Mouse (Mus musculus) limb, embryonic 14.5 days (tissue): ENCODE data around the gene Rps21. TPM values are rescaled to one million over a fixed set of nuclear protein-coding genes. Genes with fewer than 3 reads are reported as not detected.

Source experiments
- ATAC-seq: fragments of 200-750 bp; cut with Nextera tagmentation; 2 replicates; pipeline ENCODE4 v1.8.0; 2017; ENCODE audit warnings: low read depth, moderate number of reproducible peaks, moderate TSS enrichment; ENCODE audit not compliant: low FRiP score
- DNase-seq: peaks from one replicate; pipeline ENCODE4 v3.0.0-alpha.2; 2015; ENCODE audit warnings: low spot score
- H3K27ac ChIP-seq: fragments of 300-500 bp; sonication (generic); replicated peaks from 2 replicates; pipeline ENCODE4 v1.5.1; 2014; ENCODE audit warnings: low read depth, mild to moderate bottlenecking, low read length, moderate library complexity, mixed read lengths
- H3K27me3 ChIP-seq: fragments of 300-500 bp; sonication (generic); 2 replicates; pipeline ENCODE4 v1.6.1; 2014; ENCODE audit warnings: low read length, mixed read lengths; ENCODE audit not compliant: control insufficient read depth, insufficient read depth
- H3K36me3 ChIP-seq: fragments of 300-500 bp; sonication (generic); 2 replicates; pipeline ENCODE4 v1.6.1; 2014; ENCODE audit warnings: mild to moderate bottlenecking, low read length, moderate library complexity, mixed read lengths; ENCODE audit not compliant: control insufficient read depth, insufficient read depth
- H3K4me1 ChIP-seq: fragments of 300-500 bp; sonication (generic); 2 replicates; pipeline ENCODE4 v1.6.1; 2014; ENCODE audit warnings: antibody characterized with exemption, low read length, mixed read lengths; ENCODE audit not compliant: control insufficient read depth, insufficient read depth
- H3K4me2 ChIP-seq: fragments of 300-500 bp; sonication (generic); replicated peaks from 2 replicates; pipeline ENCODE4 v1.6.1; 2014; ENCODE audit warnings: low read depth, mild to moderate bottlenecking, low read length, moderate library complexity; ENCODE audit not compliant: severe bottlenecking
- H3K4me3 ChIP-seq: fragments of 300-500 bp; sonication (generic); replicated peaks from 2 replicates; pipeline ENCODE4 v1.5.1; 2014; ENCODE audit warnings: low read length
- H3K9ac ChIP-seq: fragments of 300-500 bp; sonication (generic); 2 replicates; pipeline ENCODE4 v1.6.1; 2014; ENCODE audit warnings: mild to moderate bottlenecking, low read depth, low read length, moderate library complexity; ENCODE audit not compliant: severe bottlenecking
- H3K9me3 ChIP-seq: fragments of 300-500 bp; sonication (generic); 2 replicates; pipeline ENCODE4 v1.6.1; 2016; ENCODE audit warnings: low read length; ENCODE audit not compliant: control insufficient read depth
- POLR2A ChIP-seq: fragments of 200-500 bp; IDR thresholded peaks from 2 replicates; pipeline ENCODE4 v1.8.0; 2012; ENCODE audit warnings: inconsistent platforms, mild to moderate bottlenecking, moderate library complexity, borderline replicate concordance; ENCODE audit not compliant: insufficient read depth, insufficient read length; ENCODE audit errors: extremely low read depth
- WGBS: fragments of 180-500 bp; shearing (Covaris S2); extraction: QIAGEN DNeasy Blood & Tissue Kit; methylation state at CpG from one replicate; pipeline ENCODE4 v1.1.7; 2014; 5-methylcytosine and 5-hydroxymethylcytosine counted together
- microRNA-seq: library from miRNA; unstranded; fragments of <30 nt; microRNA quantifications from one replicate; pipeline ENCODE4, GENCODE M21; 2016
- polyA plus RNA-seq, 2 experiments: library from polyadenylated mRNA; depleted of rRNA in 1 of 2; stranded (reverse) in 1 of 2; unstranded in 1 of 2; fragments of >200 nt; fragmentation: Nextera tagmentation in 1 of 2; extraction: Ambion mirVana in 1 of 2; gene quantifications; 2 replicates each; pipeline versions ENCODE4 v1.2.1 to v1.2.3; 2012 to 2014

Gene Rps21
- polyA plus RNA-seq, 2 experiments = 729 to 4,219 TPM

GRCm38 (mm10) chr2:180304554-180304953 lies 47.4 kb downstream of the Rps21 start:
- H3K9me3 ChIP-seq = 0 out of 2 replicates have a peak, but pooled peaks cover 5% of the 10 kb centered on the region
- ATAC-seq = no peak
- no peaks in the 10 kb centered on the region for H3K4me1 ChIP-seq
- no peak overlapping the region for H3K4me3 ChIP-seq
- no peak overlapping the region for H3K4me2 ChIP-seq
- H3K36me3 ChIP-seq = no peaks in the 10 kb centered on the region
- no peak overlapping the region for H3K9ac ChIP-seq
- H3K27ac ChIP-seq = no peak overlapping the region
- WGBS = 69% methylated on average over 4 of the region's 4 CpGs
- DNase-seq = no peak
- no peaks in the 10 kb centered on the region for H3K27me3 ChIP-seq
- no peak for TF ChIP-seq POLR2A

DNA sequence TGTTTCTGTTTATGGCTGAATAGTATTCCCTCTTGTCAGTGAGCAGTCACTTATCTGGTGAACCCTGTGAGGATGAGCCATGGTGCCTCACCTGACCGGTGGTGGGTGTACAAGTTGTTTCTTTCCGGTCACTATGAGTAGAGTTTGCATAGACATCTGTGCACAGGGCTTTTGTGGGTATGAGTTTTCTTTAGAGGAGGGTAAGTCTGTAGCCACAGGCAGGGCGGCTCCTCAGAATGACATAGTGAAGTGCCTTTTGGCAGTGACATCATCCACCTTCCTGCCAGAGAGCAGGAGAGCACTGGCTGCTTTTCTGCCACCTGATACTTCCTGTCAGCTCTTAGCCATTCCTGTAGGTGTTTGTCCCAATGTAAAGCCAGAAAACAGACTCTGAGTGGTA lies 48.3 kb downstream of the Rps21 start:
- no peak for TF ChIP-seq POLR2A
- 96% methylated on average over 3 of the region's 3 CpGs for WGBS

DNA sequence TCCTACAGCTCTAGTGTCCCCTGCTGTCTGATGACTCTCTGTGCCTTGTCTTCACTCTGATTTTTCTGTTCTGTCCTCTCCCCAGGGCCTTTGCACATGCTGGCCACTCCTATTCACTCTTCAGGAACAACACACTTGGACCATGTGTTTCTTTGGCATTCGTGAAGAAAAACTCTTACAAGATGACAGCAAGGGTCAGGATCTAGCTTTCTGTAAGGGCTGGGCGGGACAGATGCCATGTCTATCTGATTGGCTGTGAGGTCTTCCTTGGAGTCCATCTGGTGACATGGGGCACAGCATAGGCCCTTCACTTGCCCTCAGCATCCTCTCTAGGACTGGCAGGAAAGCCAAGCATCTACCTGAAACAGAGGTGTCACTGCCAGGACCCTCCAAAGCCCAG lies 48.8 kb downstream of the Rps21 start:
- TF ChIP-seq POLR2A = no peak
- H3K4me3 ChIP-seq = no peak overlapping the region
- no peak overlapping the region for H3K27ac ChIP-seq
- H3K9me3 ChIP-seq = 0 out of 2 replicates have a peak, but pooled peaks cover 5% of the 10 kb centered on the region
- ATAC-seq = no peak
- H3K36me3 ChIP-seq = no peaks in the 10 kb centered on the region
- no peak overlapping the region for H3K4me2 ChIP-seq
- no peaks in the 10 kb centered on the region for H3K27me3 ChIP-seq
- no peaks in the 10 kb centered on the region for H3K4me1 ChIP-seq
- no peak overlapping the region for H3K9ac ChIP-seq
- 73% methylated on average over 2 of the region's 2 CpGs for WGBS
- no peak for DNase-seq

More for the DNA sequence above, 48.3 kb downstream of the Rps21 start:
- Histone ChIP-seq H3K27me3 (no peaks in the 10 kb centered on the region), H3K27ac (no peak overlapping the region), H3K9me3 (0 out of 2 replicates have a peak, but pooled peaks cover 5% of the 10 kb centered on the region), H3K4me2 (no peak overlapping the region), H3K4me3 (no peak overlapping the region), H3K36me3 (no peaks in the 10 kb centered on the region), H3K9ac (no peak overlapping the region), H3K4me1 (no peaks in the 10 kb centered on the region)
- no peak for ATAC-seq
- DNase-seq = no peak

GRCm38 (mm10) chr2:180306423-180307168 lies 49.4 kb downstream of the Rps21 start:
- no peak overlapping the region for H3K9ac ChIP-seq

GRCm38 (mm10) chr2:180307680-180308079 lies 50.5 kb downstream of the Rps21 start:
- Histone ChIP-seq H3K27ac (no peak overlapping the region), H3K9ac (no peak overlapping the region), H3K4me3 (no peak overlapping the region), H3K27me3 (no peaks in the 10 kb centered on the region), H3K4me2 (no peak overlapping the region), H3K36me3 (no peaks in the 10 kb centered on the region), H3K9me3 (no peaks in the 10 kb centered on the region), H3K4me1 (no peaks in the 10 kb centered on the region)
- no peak for TF ChIP-seq POLR2A
- DNase-seq = no peak
- 62% methylated on average over 2 of the region's 2 CpGs for WGBS
- ATAC-seq = no peak

More at GRCm38 (mm10) chr2:180306423-180307168, 49.4 kb downstream of the Rps21 start:
- TF ChIP-seq POLR2A = no peak
- no peak overlapping the region for H3K4me2 ChIP-seq
- no peaks in the 10 kb centered on the region for H3K27me3 ChIP-seq
- ATAC-seq (no peak), DNase-seq (no peak)
- no peak overlapping the region for H3K4me3 ChIP-seq
- 75% methylated on average over 8 of the region's 8 CpGs for WGBS
- no peak overlapping the region for H3K27ac ChIP-seq
- H3K9me3 ChIP-seq = 0 out of 2 replicates have a peak, but pooled peaks cover 5% of the 10 kb centered on the region
- H3K4me1 ChIP-seq = no peaks in the 10 kb centered on the region
- H3K36me3 ChIP-seq = no peaks in the 10 kb centered on the region

Small RNA genes within 50 kb of the gene (microRNA-seq; reads per million reads assigned to microRNA genes)
- gene Mir3091 = not detected

Other genes with a start within 250 kb of the Rps21 start
- 69.1 and 75.6 TPM in 2 replicates for gene Lsm14b, start 232.4 kb upstream of the Rps21 start, polyA plus RNA-seq (2012; rRNA removed)
- gene Lsm14b, start 232.4 kb upstream of the Rps21 start, polyA plus RNA-seq (2014; fragmentation: Nextera tagmentation; extraction: Ambion mirVana) = 7.7 and 7.8 TPM in 2 replicates
- 259 and 298 TPM in 2 replicates for gene Psma7, start 214.9 kb upstream of the Rps21 start, polyA plus RNA-seq (2012; rRNA removed)
- 501 and 620 TPM in 2 replicates for gene Psma7, start 214.9 kb upstream of the Rps21 start, polyA plus RNA-seq (2014; fragmentation: Nextera tagmentation; extraction: Ambion mirVana)
- gene Ss18l1, start 214.9 kb upstream of the Rps21 start, polyA plus RNA-seq (2012; rRNA removed) = 9.1 and 11.4 TPM in 2 replicates
- gene Ss18l1, start 214.9 kb upstream of the Rps21 start, polyA plus RNA-seq (2014; fragmentation: Nextera tagmentation; extraction: Ambion mirVana) = 3.5 and 4.9 TPM in 2 replicates
- gene Mtg2, start 186.8 kb upstream of the Rps21 start, polyA plus RNA-seq (2012; rRNA removed) = 28.5 and 29.8 TPM in 2 replicates
- gene Mtg2, start 186.8 kb upstream of the Rps21 start, polyA plus RNA-seq (2014; fragmentation: Nextera tagmentation; extraction: Ambion mirVana) = 22.1 and 24.3 TPM in 2 replicates
- 0.04 and 0.10 TPM in 2 replicates for gene Hrh3, start 152.9 kb upstream of the Rps21 start, polyA plus RNA-seq (2012; rRNA removed)
- gene Hrh3, start 152.9 kb upstream of the Rps21 start, polyA plus RNA-seq (2014; fragmentation: Nextera tagmentation; extraction: Ambion mirVana) = 0.17 TPM in 1 of 2 replicates, not detected in the other
- gene Osbpl2, start 138.1 kb upstream of the Rps21 start, polyA plus RNA-seq (2012; rRNA removed) = 23.2 and 28.6 TPM in 2 replicates
- gene Osbpl2, start 138.1 kb upstream of the Rps21 start, polyA plus RNA-seq (2014; fragmentation: Nextera tagmentation; extraction: Ambion mirVana) = 42.2 and 42.7 TPM in 2 replicates
- 115 and 147 TPM in 2 replicates for gene Adrm1, start 85.9 kb upstream of the Rps21 start, polyA plus RNA-seq (2012; rRNA removed)
- gene Adrm1, start 85.9 kb upstream of the Rps21 start, polyA plus RNA-seq (2014; fragmentation: Nextera tagmentation; extraction: Ambion mirVana) = 135 and 147 TPM in 2 replicates
- gene Lama5, start 31.5 kb upstream of the Rps21 start, polyA plus RNA-seq (2012; rRNA removed) = 47.3 and 56.7 TPM in 2 replicates
- 30.4 and 31.2 TPM in 2 replicates for gene Lama5, start 31.5 kb upstream of the Rps21 start, polyA plus RNA-seq (2014; fragmentation: Nextera tagmentation; extraction: Ambion mirVana)
- gene Cables2, start 16.1 kb downstream of the Rps21 start, polyA plus RNA-seq (2012; rRNA removed) = 37.7 and 45.8 TPM in 2 replicates
- gene Cables2, start 16.1 kb downstream of the Rps21 start, polyA plus RNA-seq (2014; fragmentation: Nextera tagmentation; extraction: Ambion mirVana) = 22.5 and 23.4 TPM in 2 replicates
- 2.0 and 2.3 TPM in 2 replicates for gene Rbbp8nl, start 32.5 kb downstream of the Rps21 start, polyA plus RNA-seq (2012; rRNA removed)
- 1.0 and 1.3 TPM in 2 replicates for gene Rbbp8nl, start 32.5 kb downstream of the Rps21 start, polyA plus RNA-seq (2014; fragmentation: Nextera tagmentation; extraction: Ambion mirVana)
- gene Gata5, start 77.3 kb downstream of the Rps21 start, polyA plus RNA-seq (2012; rRNA removed) = 0.01 and 0.05 TPM in 2 replicates
- 0.06 TPM in 1 of 2 replicates, not detected in the other for gene Gata5, start 77.3 kb downstream of the Rps21 start, polyA plus RNA-seq (2014; fragmentation: Nextera tagmentation; extraction: Ambion mirVana)
- gene Slco4a1, start 198.9 kb downstream of the Rps21 start, polyA plus RNA-seq (2012; rRNA removed) = 0.87 and 1.1 TPM in 2 replicates
- 0.41 and 0.54 TPM in 2 replicates for gene Slco4a1, start 198.9 kb downstream of the Rps21 start, polyA plus RNA-seq (2014; fragmentation: Nextera tagmentation; extraction: Ambion mirVana)
- 0.52 and 0.77 TPM in 2 replicates for gene Ntsr1, start 242.6 kb downstream of the Rps21 start, polyA plus RNA-seq (2012; rRNA removed)
- 0.40 TPM in 2 replicates for gene Ntsr1, start 242.6 kb downstream of the Rps21 start, polyA plus RNA-seq (2014; fragmentation: Nextera tagmentation; extraction: Ambion mirVana)